Mouse (Mus musculus) cerebellum, postnatal 25 days (tissue): ENCODE results near the gene Kif26b.

Experiments
- DNase-seq, 2 experiments: peaks; one replicate each; pipeline ENCODE4 v3.0.0; 2021; ENCODE audit warnings: mixed read lengths in 2 of 2

The Kif26b gene

GRCm38 (mm10) chr1:178528431-178529351 lies at the start of gene Kif26b:
Gene Kif26b, plus strand, starts transcription at chr1:178529125.
- peak; percentile 82 to 83 for DNase-seq

GRCm38 (mm10) chr1:178483854-178484253 lies 45.1 kb upstream of the Kif26b start:
- DNase-seq: no peak

GRCm38 (mm10) chr1:178485138-178485867 lies 43.6 kb upstream of the Kif26b start:
- DNase-seq: peak in 1 of 2 experiments; percentile 43

GRCm38 (mm10) chr1:178485868-178486220 lies 43.1 kb upstream of the Kif26b start:
- DNase-seq: no peak

- no peak for DNase-seq
These were observed 42.1 kb upstream of the Kif26b start for GRCm38 (mm10) chr1:178486828-178487227.

GRCm38 (mm10) chr1:178489127-178489526 lies 39.8 kb upstream of the Kif26b start:
- no peak for DNase-seq

- DNase-seq: no peak
These were observed 37.2 kb upstream of the Kif26b start for GRCm38 (mm10) chr1:178491733-178492132.

GRCm38 (mm10) chr1:178492493-178492892 lies 36.4 kb upstream of the Kif26b start:
- no peak for DNase-seq

GRCm38 (mm10) chr1:178496186-178496585 lies 32.7 kb upstream of the Kif26b start:
- no peak for DNase-seq

GRCm38 (mm10) chr1:178496841-178497240 lies 32.1 kb upstream of the Kif26b start:
- DNase-seq: peak; percentile 21 to 48

GRCm38 (mm10) chr1:178506938-178507337 lies 22.0 kb upstream of the Kif26b start:
- DNase-seq: no peak

- no peak for DNase-seq
These were observed 16.4 kb upstream of the Kif26b start for GRCm38 (mm10) chr1:178512323-178513031.

- DNase-seq: no peak
These were observed 15.0 kb upstream of the Kif26b start for GRCm38 (mm10) chr1:178513954-178514353.

- DNase-seq: no peak
These were observed 13.1 kb upstream of the Kif26b start for GRCm38 (mm10) chr1:178515839-178516238.

- DNase-seq: no peak
These were observed 6.5 kb upstream of the Kif26b start for GRCm38 (mm10) chr1:178522389-178522788.

- no peak for DNase-seq
These were observed 5.8 kb upstream of the Kif26b start for GRCm38 (mm10) chr1:178523152-178523551.

- peak; percentile 85 to 90 for DNase-seq
These were observed 1.8 kb upstream of the Kif26b start for GRCm38 (mm10) chr1:178527185-178527546.

GRCm38 (mm10) chr1:178527547-178528361 lies 1.2 kb upstream of the Kif26b start:
- DNase-seq: peak; percentile 62 to 67

GRCm38 (mm10) chr1:178529512-178530300 lies 781 bp downstream of the Kif26b start:
- DNase-seq: peak; percentile 64 to 65

- peak; percentile 96 for DNase-seq
These were observed 1.6 kb downstream of the Kif26b start for GRCm38 (mm10) chr1:178530301-178531078.

- no peak for DNase-seq
These were observed 11.3 kb downstream of the Kif26b start for GRCm38 (mm10) chr1:178540247-178540646.
